Mouse (Mus musculus) gastrocnemius, postnatal 14 days (tissue): ENCODE results near the gene Nmnat3. TPM values are rescaled to one million over a fixed set of nuclear protein-coding genes. Genes with fewer than 3 reads are reported as not detected.

Source experiments
- DNase-seq: peaks from one replicate; pipeline ENCODE4 v3.0.0; 2021; ENCODE audit warnings: mixed read lengths
- intact Hi-C: fragments of 180-260 bp; cut with DNase I; formaldehyde crosslinking; loops from one replicate; pipeline ENCODE4 v1.15.1; 2025; ENCODE audit warnings: low total_unique reads
- total RNA-seq, 2 experiments: library from RNA; stranded (reverse); gene quantifications; 2 replicates each; pipeline ENCODE4 v1.2.3; 2021

Gene Nmnat3
- total RNA-seq, 2 experiments from 2014 or later: 11.5 to 11.7 TPM

DNA sequence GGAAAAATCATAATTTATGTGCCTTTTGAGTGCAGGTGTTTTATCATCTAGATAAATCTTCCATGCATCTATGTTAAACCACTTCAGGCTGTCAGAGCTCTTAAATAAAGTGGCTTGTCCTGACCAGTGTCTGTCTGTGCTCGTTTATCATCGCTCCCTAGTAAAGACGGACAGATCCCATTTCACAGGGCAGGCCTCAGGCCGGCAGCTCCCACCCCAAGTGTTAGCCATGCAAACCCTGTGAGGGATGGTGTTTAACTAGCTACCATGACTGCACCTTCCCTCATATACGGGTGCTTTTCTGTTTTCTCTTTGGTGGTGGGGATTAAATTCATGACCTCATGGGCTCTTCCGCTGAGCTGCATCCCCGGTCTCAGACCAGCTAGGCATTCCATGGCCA lies 13.3 kb downstream of the Nmnat3 start:
- no peak for DNase-seq
- intact Hi-C loops: no loop called here

DNA sequence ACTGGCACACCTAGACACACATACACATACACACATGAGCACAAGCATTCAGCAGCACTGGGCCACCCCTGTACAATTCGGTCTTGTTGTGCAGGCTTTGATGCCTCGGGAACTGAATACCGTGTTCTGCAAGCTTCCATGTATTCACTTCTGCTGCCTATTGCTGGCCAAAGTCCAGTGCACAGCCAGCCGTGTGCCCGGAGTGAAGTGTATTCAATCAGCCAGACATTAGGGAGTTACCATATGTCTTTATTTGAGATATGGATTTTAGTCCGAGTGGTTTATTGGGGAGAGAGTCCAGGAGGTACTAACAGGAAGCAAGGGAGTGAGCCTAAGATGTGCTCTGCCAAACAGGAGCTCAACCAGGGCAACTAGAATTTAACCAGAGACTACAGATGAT lies 19.8 kb downstream of the Nmnat3 start:
- intact Hi-C loops: no loop called here
- DNase-seq: no peak

DNA sequence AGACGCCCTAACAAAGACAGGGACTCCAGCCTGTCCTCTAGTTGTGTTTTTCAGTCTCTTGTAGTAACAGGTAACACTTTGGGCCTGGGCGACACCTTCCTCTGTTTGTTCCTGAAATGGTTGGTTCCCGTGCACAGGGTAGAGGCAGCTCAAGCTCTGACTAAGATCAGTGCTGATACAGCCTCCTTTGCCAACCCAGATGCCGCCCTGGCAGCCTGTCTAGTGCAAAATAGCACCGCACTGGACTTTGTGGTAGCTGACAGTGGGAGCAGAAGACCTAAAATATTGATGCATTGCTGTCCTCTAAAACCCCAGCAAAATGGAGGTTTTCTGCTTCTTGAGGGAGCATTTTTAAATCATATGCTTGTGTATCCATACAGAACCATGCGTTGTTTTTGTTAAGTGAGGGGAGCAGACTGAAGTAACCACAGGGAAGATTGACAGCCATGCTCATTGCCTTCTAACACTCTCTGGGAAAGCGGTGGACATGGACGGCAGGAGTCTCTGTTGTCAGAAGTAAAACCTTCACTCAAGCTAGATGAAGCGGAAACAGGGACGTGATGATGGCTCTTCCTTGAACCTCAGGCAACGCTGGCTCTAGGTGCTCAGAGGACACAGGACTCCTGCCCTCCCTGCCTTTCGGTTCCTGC lies 24.2 kb downstream of the Nmnat3 start:
- DNase-seq: no peak
- intact Hi-C loops: no loop called here

DNA sequence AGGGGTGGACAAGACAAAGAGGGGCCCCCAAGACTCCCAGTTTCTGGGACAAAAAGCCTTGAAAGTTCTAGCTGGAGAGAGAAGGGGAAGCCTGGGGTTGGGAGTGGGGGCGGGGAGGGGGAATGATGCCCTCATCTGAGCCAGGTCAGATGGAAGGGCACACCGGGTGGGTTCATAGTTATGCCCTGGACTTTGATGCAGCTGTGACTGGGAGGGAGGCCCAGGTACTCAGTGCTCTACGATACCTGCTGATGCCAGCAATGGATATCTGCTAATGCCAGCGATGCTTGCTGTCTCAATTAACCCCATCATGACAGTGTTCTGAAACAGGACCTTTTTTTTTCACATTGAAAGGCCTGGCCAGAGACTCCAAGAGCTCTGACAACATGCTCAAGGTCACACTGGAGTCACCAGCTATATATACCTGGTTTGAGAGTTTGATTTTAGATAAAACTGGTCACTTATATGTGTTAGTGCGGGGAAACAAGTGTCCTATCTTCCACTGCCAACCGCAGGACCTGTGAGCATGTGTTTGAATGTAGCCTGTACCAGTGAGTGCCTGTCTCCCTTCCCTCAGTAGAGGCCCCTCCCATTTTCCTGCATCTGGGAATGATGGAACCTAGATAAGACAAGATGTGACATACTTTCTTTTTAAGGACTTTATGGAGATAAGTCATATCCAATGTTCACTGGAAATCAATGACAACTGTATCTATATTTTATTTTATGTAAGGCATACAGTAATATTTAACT lies 25.6 kb downstream of the Nmnat3 start:
- DNase-seq: no peak
- intact Hi-C loops: no loop called here

DNA sequence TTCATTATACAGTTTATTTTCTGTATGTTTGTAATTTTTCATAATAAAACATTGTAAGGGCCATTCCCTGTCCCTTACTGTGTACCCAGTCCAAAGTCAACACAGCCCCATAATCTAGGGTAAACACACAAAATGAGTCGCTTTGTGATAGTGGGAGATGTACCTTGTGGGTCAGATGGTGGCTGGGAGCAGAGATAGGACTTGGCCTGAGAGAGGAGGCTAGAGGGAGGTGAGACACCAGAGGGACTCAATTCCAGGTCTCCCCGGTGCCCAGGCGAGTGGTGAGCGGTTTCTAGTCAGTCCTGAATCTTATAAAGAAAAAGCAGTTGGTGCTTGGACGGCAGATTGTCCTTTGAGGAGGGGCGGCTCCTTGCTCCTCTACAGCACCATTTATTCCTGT lies 26.4 kb downstream of the Nmnat3 start:
- intact Hi-C loops: no loop called here
- DNase-seq: no peak

DNA sequence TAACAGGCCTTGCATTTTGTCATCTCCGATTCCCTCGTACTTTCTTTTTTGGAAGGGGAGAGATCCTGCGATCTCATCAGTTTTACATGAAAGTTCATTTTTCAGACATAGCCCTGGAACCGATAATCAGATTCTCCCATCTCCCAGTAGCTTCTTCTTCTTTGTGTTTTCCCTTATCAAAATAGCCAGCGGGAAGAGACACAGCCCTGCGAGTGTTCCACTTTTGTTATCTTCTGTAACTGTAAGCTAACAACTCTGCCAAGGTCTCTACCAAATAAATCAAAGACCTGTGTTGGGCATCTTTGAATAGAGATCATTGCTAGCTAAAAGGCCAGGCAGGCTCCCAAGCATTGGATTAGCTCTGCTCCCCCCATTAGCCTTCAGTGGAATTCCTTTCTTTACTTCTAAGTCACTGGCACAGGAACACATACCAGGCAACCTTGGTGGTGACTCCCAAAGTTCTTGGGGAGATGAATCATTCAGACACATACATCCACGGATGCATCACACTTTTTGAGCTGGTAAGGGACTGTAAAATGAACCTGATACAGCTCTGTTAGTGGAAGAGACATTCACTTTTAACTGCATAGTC lies 26.9 kb downstream of the Nmnat3 start:
- no peak for DNase-seq
- intact Hi-C loops: no loop called here

DNA sequence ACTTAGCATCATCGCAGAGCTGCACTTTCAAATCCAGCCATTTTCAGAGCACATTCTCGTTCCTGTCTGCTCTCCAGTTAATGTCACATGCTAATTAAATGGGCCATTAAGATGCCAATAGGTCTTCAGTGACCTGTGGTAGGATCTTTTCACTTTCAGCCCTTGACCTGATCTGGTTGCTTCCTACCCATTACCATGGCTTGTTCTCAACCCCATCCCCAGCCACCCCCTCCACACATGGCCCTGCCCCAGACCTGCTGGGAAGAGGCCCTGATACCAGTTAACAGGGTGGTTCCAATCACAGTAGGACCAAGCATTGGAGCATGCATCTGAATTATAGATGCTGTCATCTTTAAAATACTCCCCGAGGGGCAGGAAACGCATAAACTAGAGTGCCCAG lies 30.7 kb downstream of the Nmnat3 start:
- no peak for DNase-seq
- intact Hi-C loops: no loop called here

- no peak for DNase-seq
- intact Hi-C loops: no loop called here
These were observed 31.6 kb downstream of the Nmnat3 start for GRCm38 (mm10) chr9:98318875-98319274.

DNA sequence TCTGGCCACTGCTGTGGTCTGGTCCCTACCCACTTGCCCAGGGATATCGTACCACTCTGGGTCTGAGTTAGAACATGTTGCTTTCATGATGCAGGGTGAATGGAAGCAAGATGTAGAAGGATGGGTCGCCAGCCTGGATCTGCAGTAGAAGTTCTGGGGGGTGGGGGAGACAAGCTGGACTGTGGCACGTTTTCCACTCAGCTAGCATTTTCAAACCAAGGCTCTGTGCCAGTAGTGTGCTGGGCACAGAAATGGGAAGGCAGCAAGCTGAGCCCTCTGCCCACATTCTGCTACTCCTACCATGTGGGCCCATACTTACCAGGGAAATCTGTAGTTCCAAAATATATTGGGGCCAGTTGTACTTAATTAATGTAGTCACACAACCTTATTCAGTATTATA lies 33.5 kb downstream of the Nmnat3 start:
- DNase-seq: no peak
- intact Hi-C loops: no loop called here

DNA sequence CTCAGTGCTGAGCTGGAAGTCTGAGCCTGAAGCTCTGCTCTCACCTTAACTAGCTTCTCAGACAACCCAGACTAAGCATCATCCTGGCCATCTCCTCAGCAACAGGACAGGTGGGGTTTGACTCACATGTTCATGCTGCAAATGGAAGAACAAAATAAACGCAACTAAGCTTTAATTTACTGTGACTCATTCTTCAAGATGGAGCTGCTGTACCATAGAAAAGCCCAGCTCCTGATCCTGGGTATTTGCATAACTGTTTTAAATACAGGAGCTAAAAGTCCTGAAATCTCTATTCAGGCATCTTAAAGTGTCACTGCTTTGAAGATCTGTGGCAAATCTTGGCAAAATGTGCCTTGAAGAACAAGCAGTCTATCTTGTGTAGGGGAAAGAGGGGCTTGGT lies 38.9 kb downstream of the Nmnat3 start:
- intact Hi-C loops: no loop called here
- DNase-seq: no peak

DNA sequence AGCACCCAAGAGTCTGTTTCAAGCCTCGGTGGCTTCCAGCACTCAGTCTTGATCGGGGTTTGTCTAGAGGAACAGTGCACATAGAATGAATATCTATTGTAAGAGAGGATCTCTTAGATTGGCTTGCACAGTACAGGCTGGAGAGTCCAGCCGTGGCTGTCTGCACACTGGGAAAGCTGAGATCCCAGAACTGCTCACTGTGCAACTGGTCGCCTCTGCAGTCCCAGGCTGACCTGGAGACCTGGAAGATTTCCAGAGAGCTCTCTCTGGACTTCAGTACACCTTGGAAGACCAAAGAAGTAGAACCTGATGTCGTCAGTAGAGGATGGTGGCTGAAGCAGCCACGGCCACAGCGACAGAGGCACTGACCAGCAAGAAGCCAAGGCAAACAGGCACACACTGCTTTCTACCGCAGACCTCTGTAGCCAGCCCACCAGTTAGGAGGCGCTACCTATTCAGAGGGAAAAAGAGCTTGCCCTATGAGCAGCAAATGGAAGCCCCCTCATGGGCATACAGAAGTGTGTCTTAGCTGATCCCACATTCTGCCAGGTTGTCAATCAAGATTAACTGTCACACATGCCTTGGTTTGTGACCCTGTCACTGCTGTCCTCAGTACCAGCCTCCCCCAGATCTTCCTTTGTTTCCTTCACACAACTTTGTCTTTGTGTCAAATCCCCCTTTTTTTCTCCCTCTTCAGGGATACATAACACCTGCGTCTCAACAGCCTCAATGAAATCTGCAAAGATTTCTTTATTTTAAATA lies 41.4 kb downstream of the Nmnat3 start:
- intact Hi-C loops: no loop called here
- DNase-seq: no peak

DNA sequence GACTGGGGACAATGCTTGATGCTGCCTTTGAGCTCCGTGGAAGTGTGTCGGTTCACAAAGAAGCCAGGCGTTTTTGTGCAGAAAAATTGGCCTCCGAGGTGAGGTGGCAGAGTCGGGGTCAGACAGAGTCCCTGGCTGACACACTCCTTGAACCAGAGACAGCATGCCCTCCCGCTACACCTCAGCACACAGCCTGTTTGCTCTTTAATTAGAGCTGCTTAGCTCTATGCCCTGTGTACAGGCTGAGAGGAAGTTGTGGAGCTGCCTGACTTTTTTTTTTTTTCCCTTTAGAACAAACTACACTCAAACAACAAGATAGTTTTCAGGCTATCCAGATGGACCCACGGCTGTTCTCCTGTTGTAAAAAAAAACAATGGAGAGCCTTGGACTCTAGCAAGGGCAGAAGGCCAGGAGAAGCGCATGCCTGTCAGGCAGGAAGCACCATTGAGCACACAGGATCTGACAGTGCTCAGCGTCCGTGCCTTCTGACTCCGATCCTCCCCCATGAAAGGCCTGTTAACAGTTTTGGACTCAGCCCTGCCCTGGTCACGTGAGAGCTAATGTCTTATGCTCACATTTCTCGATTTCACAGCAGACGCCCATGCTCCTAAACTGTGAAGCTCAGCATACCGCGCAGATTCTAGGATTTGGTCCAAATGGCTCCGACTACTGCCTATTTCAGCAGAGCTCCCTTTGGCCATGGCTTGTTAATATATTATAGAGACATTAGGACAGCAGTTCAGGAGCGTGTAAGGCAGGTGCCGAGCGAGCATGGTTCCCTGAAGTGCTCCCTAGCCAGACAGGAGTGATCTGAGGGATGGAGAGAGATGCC lies 42.3 kb downstream of the Nmnat3 start:
- DNase-seq: peak; percentile 60
- intact Hi-C loops: no loop called here

DNA sequence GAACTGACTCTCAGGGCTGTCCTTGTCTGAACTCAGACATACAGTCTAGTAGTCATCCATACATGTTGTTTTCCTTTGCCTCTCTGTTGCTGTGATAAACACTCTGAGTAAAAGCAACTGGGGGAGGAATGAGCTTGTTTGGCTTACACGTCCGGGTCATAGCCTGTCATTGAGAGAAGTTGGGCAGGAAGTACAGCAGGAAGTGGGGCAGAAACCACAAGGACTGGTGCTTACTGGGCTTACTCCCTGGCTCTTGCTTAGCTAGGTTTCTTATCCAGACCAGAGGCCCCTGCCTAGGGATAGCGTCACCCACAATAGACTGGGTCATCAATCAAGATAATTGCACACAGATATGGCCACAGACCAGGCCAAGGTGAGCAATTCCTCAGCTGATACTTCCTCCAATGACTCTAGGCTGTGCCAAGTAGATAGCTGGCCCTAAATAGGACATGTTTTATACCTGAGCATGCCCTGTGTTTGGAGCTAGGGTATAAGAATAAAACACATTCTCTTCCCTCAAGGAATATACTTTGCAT lies 46.1 kb downstream of the Nmnat3 start:
- DNase-seq: no peak
- intact Hi-C loops: no loop called here

DNA sequence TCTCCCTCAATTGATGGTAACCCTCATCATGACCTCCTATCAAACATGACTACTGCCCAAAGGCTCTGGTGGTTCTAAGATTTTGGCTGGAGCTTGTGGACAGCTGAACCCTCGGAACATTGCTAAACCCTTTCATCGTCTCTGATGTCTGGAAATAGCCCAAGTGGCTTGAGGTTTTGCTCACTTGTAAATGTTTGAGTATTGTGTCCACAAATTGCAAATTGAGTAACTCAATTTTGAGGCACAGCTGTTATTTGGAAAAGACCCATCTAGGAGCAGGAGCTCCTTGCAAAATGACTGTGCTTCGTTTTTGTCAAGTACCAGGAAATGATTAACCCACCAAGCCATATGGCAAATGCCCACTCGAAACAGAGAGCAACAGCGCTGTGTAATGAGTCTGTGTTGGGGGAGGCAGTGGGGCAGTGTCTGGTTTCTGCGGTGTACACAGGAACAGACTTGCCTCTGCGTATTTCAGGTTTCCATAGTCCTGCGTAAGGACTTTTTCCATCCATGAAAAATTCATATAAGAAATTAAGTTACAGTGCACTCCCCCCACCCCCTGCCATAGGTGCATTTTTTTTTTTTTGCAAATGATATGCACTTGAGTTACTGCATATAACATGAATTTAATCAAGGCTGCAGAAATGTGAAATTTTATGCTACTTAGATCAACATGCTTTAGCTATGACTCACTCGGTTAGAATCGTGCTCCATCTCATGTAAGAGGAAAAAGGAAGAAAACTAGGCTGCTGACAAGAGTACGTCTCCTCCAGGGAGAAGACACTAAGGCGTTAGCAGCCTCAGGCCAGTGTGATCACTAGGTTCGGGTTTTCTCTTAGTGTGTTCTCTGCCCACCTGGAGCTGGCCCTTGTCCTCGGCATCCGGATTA lies 50.9 kb downstream of the Nmnat3 start:
- no peak for DNase-seq
- intact Hi-C loops: no loop called here

DNA sequence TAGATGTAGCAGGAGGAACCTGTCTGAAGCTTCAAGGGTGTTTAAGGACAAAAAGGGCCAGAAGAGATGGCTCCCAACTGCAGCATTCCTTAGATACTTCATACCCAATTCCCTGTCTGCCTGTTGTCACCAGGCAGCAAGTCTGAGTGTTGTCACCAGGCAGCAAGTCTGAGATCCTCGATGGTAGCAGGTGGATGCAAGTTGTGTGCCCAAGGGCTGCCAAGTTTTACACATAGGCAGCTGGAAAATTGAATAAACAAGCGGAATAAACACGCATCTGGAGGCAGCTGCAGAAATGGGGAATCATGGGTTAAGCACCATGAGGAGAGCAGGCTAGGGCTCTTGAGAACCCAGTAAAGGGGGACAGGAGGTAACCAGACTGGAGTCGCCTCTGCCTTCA lies 52.7 kb downstream of the Nmnat3 start:
- intact Hi-C loops: no loop called here
- DNase-seq: no peak

DNA sequence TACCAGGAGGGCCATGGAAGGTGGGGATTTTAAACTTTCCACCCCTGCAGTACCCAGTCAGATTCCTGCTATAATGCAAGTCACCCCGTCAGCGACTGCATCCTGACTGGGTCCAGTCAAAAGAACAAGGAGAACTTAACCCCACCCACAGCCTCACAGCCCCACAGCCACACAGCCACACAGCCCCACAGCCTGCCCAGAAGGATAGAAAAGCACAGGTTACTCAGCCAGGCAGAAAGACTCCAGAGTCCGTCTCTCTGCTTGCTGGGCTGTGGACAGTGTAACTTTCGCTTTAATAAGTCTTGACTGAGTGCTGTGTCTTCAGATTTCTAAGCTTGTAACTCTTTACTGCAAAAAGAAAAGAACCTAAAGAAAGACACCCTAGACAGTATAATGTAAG lies 53.2 kb downstream of the Nmnat3 start:
- DNase-seq: no peak
- intact Hi-C loops: no loop called here

- intact Hi-C loops: no loop called here
- no peak for DNase-seq
These were observed 58.6 kb downstream of the Nmnat3 start for GRCm38 (mm10) chr9:98345840-98346239.

DNA sequence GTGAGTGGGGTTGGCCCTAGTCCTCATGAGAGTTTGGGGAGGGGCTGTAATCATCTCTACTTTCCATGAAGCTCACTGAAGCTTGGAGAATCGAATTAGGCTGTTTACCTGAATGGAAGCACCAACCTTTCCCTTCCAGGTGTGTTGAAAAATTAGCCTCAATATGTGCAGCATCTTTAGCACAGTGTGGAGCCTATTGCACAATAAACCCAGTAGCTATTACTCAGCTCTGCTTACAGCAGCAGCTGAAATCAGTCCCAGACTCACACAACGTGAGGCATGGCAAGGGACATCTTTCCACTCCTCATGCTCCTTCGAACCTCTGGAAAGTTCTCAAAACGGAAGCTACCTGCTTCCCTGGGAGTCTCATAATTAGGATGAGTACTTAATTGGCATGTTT lies 59.0 kb downstream of the Nmnat3 start:
- intact Hi-C loops: no loop called here
- DNase-seq: no peak
